Mouse (Mus musculus) bone marrow, adult 2 months (tissue): ENCODE measurements at regions not wholly inside any gene's neighbourhood (a gene's known extent, or its start where the extent isn't known, plus 50 kb on each side); places are given as distances from the start of the nearest gene placed in this dataset.

Source experiments
- H3K27ac ChIP-seq: fragments of 200-500 bp; 2 replicates; pipeline ENCODE4 v1.5.1; 2012; ENCODE audit warnings: low read depth, mild to moderate bottlenecking, control low read depth, inconsistent platforms, low read length; ENCODE audit not compliant: control insufficient read depth, poor library complexity, insufficient read depth
- H3K4me1 ChIP-seq: fragments of 200-500 bp; 2 replicates; pipeline ENCODE4 v1.6.1; 2011; ENCODE audit warnings: low read length; ENCODE audit not compliant: control insufficient read depth, insufficient read depth
- H3K4me3 ChIP-seq: fragments of 200-500 bp; replicated peaks from 2 replicates; pipeline ENCODE3; 2011; ENCODE audit warnings: mild to moderate bottlenecking, low read depth, low read length, control low read depth; ENCODE audit not compliant: control insufficient read depth
- CTCF ChIP-seq: fragments of 200-500 bp; IDR thresholded peaks from 2 replicates; pipeline ENCODE4 v1.5.1; 2011; ENCODE audit warnings: low read length, control low read depth; ENCODE audit not compliant: control insufficient read depth, insufficient read depth
- POLR2A ChIP-seq: fragments of 200-500 bp; IDR thresholded peaks from 2 replicates; pipeline ENCODE4 v1.6.1; 2011; ENCODE audit warnings: low read depth, mild to moderate bottlenecking, control low read depth, low read length, borderline replicate concordance; ENCODE audit not compliant: control insufficient read depth
- WGBS: fragments of 180-500 bp; shearing (Covaris S2); methylation state at CpG from one replicate; pipeline ENCODE4 v1.1.7; 2018; 5-methylcytosine and 5-hydroxymethylcytosine counted together

- WGBS = 9% methylated on average over 11 of the region's 11 CpGs
- Histone ChIP-seq H3K4me1 (no peaks in the 10 kb centered on the region; the same call in 1 of the 2 replicates), H3K27ac (no peak overlapping the region), H3K4me3 (no peak overlapping the region)
- no peak for TF ChIP-seq POLR2A
Measured at GRCm38 (mm10) chr3:148762541-148763225, 227.7 kb downstream of the Adgrl2 start.

GRCm38 (mm10) chr3:148761586-148761985 lies 228.8 kb downstream of the Adgrl2 start:
- TF ChIP-seq POLR2A (no peak), CTCF (no peak)
- no peak overlapping the region for H3K27ac ChIP-seq
- no peaks in the 10 kb centered on the region; the same call in 1 of the 2 replicates for H3K4me1 ChIP-seq
- H3K4me3 ChIP-seq = no peak overlapping the region

- H3K4me1 ChIP-seq = no peaks in the 10 kb centered on the region; the same call in 1 of the 2 replicates
- TF ChIP-seq CTCF (no peak), POLR2A (no peak)
- 80% methylated on average over 4 of the region's 4 CpGs for WGBS
- no peak overlapping the region for H3K4me3 ChIP-seq
- H3K27ac ChIP-seq = no peak overlapping the region
Measured at GRCm38 (mm10) chr3:148759500-148759899, 230.9 kb downstream of the Adgrl2 start.

DNA sequence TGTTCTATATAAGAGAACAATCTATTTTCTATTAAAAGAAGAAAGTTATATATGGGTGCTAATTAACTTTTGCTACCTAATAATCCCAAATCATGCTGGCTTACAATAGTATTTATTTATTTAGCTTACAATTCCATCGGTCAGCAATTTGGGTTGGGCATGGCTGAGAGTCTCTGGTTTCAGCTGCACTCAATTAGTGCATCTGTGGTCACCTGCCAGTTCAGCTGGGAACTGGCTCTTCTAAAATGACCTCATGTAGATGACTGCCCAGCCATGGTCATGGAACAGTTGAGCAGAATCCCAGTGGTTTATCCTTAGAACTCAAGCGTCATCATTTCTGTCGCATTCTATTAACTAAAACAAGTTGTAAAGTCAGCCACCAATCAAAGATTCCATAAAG lies 244.1 kb downstream of the Adgrl2 start:
- Histone ChIP-seq H3K4me3 (no peak overlapping the region), H3K4me1 (no peaks in the 10 kb centered on the region), H3K27ac (no peak overlapping the region)
- WGBS = 82% methylated on average over 3 of the region's 3 CpGs
- TF ChIP-seq CTCF = no peak
- TF ChIP-seq POLR2A = no peak

- no peak overlapping the region for H3K4me3 ChIP-seq
- H3K27ac ChIP-seq = no peak overlapping the region
- WGBS = 79% methylated on average over 2 of the region's 2 CpGs
- H3K4me1 ChIP-seq = no peaks in the 10 kb centered on the region
- no peak for TF ChIP-seq POLR2A
- no peak for TF ChIP-seq CTCF
Measured at GRCm38 (mm10) chr3:148744651-148745050, 245.7 kb downstream of the Adgrl2 start.

- 88% methylated on average over 13 of the region's 13 CpGs for WGBS
- no peak for TF ChIP-seq CTCF
- no peak for TF ChIP-seq POLR2A
- H3K4me1 ChIP-seq = no peaks in the 10 kb centered on the region
- no peak overlapping the region for H3K27ac ChIP-seq
- H3K4me3 ChIP-seq = no peak overlapping the region
Measured at GRCm38 (mm10) chr3:148734194-148734749, 256.1 kb downstream of the Adgrl2 start.

DNA sequence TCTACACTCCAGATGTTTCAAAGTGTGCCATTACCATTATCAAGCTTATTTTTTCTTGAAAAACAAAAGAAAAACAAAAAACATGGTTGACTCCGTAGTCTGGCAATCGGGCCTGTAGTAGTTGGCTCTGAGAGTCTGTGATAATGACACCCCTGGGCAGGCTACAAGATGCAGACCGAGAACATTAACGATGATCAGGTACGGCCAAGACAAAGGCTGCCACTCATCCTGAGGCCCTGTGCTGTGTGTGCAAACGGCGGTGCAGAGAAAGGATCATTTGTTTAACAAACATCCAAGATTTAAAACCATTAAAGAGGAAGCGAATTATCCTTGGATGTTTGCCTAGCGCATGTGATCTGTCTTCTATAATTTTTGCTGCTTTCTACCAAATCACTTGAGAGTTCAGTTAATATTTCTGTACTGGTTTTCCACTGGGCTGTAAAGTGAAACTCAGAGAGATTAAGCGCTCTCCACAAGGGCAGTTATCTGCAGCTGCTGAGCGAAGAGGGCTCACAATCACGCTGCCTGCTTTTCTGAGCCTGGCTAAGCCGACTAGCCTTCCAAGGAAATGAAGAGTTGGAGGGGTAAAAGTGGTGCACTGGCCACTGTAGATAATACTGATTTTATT lies 257.0 kb downstream of the Adgrl2 start:
- WGBS = 88% methylated on average over 13 of the region's 13 CpGs
- no peak overlapping the region for H3K4me3 ChIP-seq
- H3K27ac ChIP-seq = no peak overlapping the region
- TF ChIP-seq POLR2A (no peak), CTCF (no peak)
- no peaks in the 10 kb centered on the region for H3K4me1 ChIP-seq

- 79% methylated on average over 3 of the region's 3 CpGs for WGBS
Measured at GRCm38 (mm10) chr3:148731436-148731835, 258.9 kb downstream of the Adgrl2 start.

More at GRCm38 (mm10) chr3:148731436-148731835, 258.9 kb downstream of the Adgrl2 start:
- TF ChIP-seq POLR2A = no peak
- no peak for TF ChIP-seq CTCF
- Histone ChIP-seq H3K27ac (no peak overlapping the region), H3K4me1 (no peaks in the 10 kb centered on the region; the same call in 1 of the 2 replicates), H3K4me3 (no peak overlapping the region)
